Mouse (Mus musculus): ENCODE measurements around the gene Skil.

- TF ChIP-seq CHD1 (IDR thresholded peaks at IDR 0.05; ENCODE audit: low read depth, low read length): no peak
- TF ChIP-seq RAD21 (IDR thresholded peaks at IDR 0.05; ENCODE audit: low read depth, low read length): no peak
- no peak for TF ChIP-seq CTCF (IDR thresholded peaks at IDR 0.05 in 2 of 3, conservative IDR thresholded peaks at IDR 0.05 in 1 of 3; ENCODE audit: control insufficient read depth in 1 of 3, insufficient read depth in 1 of 3, low read depth in 2 of 3, low read length in 3 of 3, poor library complexity in 1 of 3, severe bottlenecking in 1 of 3)
- no peak for TF ChIP-seq TCF12 (IDR thresholded peaks at IDR 0.05; ENCODE audit: low read depth, low read length)
- TF ChIP-seq NELFE (IDR thresholded peaks at IDR 0.05; ENCODE audit: low read depth, low read length): no peak
Observed at GRCm38 (mm10) chr3:31098556-31098955, 3.7 kb downstream of the Skil start.
